Mouse (Mus musculus) G1E (cell line): ENCODE data around the gene Mef2d.

Experiments
- CTCF ChIP-seq: IDR thresholded peaks from 2 replicates; pipeline ENCODE4 v1.5.1; 2012; ENCODE audit warnings: low read depth, low read length, inconsistent platforms, mixed read lengths
- GATA1 ChIP-seq: IDR thresholded peaks from 2 replicates; pipeline ENCODE4 v1.6.1; 2012; ENCODE audit warnings: borderline replicate concordance, low read length, inconsistent platforms, mixed read lengths
- POLR2AphosphoS5 ChIP-seq: IDR thresholded peaks from 2 replicates; pipeline ENCODE4 v1.6.1; 2012; ENCODE audit warnings: low read depth, low read length, inconsistent platforms; ENCODE audit not compliant: insufficient replicate concordance
- TAL1 ChIP-seq: conservative IDR thresholded peaks from 2 replicates; pipeline ENCODE4 v1.6.1; 2012; ENCODE audit warnings: low read depth, low read length, inconsistent platforms, mixed read lengths

- TF ChIP-seq CTCF (no peak), TAL1 (no peak), GATA1 (no peak), POLR2AphosphoS5 (no peak)
Observed at GRCm38 (mm10) chr3:88140903-88141430, 1.2 kb upstream of the Mef2d start.
